Mouse (Mus musculus): Measurements from ENCODE around the gene Gm5475.

The Gm5475 gene

GRCm38 (mm10) chr15:100417854-100418450, 4.0 kb upstream of the Gm5475 start:
- H3K36me3 ChIP-seq (ENCODE audit: insufficient read depth, low read length) = peaks cover 5% of the 10 kb centered on the region; the same call in 1 of the 2 replicates
- H3K4me1 ChIP-seq (replicated peaks; ENCODE audit: low read depth, low read length) = peaks cover 39% of the 10 kb centered on the region
- no peak for TF ChIP-seq CTCF (conservative IDR thresholded peaks at IDR 0.05; ENCODE audit: low read length)
- no peak for TF ChIP-seq NANOG (IDR thresholded peaks at IDR 0.05; ENCODE audit: borderline replicate concordance, low read length)
- no peak for TF ChIP-seq POU5F1 (IDR thresholded peaks at IDR 0.05; ENCODE audit: borderline replicate concordance, low read length)
- no peak overlapping the region for H3K4me3 ChIP-seq (replicated peaks; ENCODE audit: low read length)
- H3K27me3 ChIP-seq (ENCODE audit: insufficient read depth, low read length) = peaks cover 5% of the 10 kb centered on the region; the same call in 1 of the 2 replicates
- no peaks in the 10 kb centered on the region for H3K9me3 ChIP-seq (ENCODE audit: low read length)

DNA sequence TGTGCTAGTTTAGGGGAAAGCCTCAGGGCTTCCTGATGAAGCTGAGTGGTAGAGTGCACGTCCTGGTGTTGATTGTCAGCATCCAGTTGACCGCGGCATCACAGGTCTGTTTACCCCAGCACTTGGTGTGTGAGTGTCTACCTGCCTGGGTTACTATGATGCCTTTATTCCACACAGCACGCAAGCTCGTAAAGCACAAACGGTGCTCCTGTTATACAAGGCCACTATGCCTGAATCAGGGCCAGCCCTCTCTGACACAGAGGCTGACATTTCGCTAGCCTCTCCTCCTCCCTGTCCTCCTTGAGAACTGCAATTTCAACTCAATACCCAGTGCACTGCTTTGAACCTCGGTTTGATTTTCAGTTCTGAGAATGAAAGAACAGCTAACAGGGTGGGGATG, 2.6 kb upstream of the Gm5475 start:
- peaks cover 5% of the 10 kb centered on the region; the same call in 1 of the 2 replicates for H3K36me3 ChIP-seq (ENCODE audit: insufficient read depth, low read length)
- no peak for TF ChIP-seq POU5F1 (IDR thresholded peaks at IDR 0.05; ENCODE audit: borderline replicate concordance, low read length)
- no peak for TF ChIP-seq CTCF (conservative IDR thresholded peaks at IDR 0.05; ENCODE audit: low read length)
- TF ChIP-seq NANOG (IDR thresholded peaks at IDR 0.05; ENCODE audit: borderline replicate concordance, low read length) = no peak
- H3K4me1 ChIP-seq (replicated peaks; ENCODE audit: low read depth, low read length) = peaks cover 47% of the 10 kb centered on the region
- no peak overlapping the region for H3K4me3 ChIP-seq (replicated peaks; ENCODE audit: low read length)
- H3K27me3 ChIP-seq (ENCODE audit: insufficient read depth, low read length) = peaks cover 17% of the 10 kb centered on the region
- no peaks in the 10 kb centered on the region for H3K9me3 ChIP-seq (ENCODE audit: low read length)

- TF ChIP-seq POU5F1 (IDR thresholded peaks at IDR 0.05; ENCODE audit: borderline replicate concordance, low read length) (no peak), NANOG (IDR thresholded peaks at IDR 0.05; ENCODE audit: borderline replicate concordance, low read length) (no peak), CTCF (conservative IDR thresholded peaks at IDR 0.05; ENCODE audit: low read length) (no peak)
- H3K4me3 ChIP-seq (replicated peaks; ENCODE audit: low read length) = no peak overlapping the region
- peaks cover 5% of the 10 kb centered on the region; the same call in 1 of the 2 replicates for H3K36me3 ChIP-seq (ENCODE audit: insufficient read depth, low read length)
- H3K9me3 ChIP-seq (ENCODE audit: low read length) = no peaks in the 10 kb centered on the region
- H3K4me1 ChIP-seq (replicated peaks; ENCODE audit: low read depth, low read length) = peaks cover 50% of the 10 kb centered on the region
- H3K27me3 ChIP-seq (ENCODE audit: insufficient read depth, low read length) = peaks cover 25% of the 10 kb centered on the region
These were observed 1.8 kb upstream of the Gm5475 start for GRCm38 (mm10) chr15:100419901-100420745.

- Histone ChIP-seq H3K4me3 (replicated peaks; ENCODE audit: low read length) (no peak overlapping the region), H3K9me3 (ENCODE audit: low read length) (no peaks in the 10 kb centered on the region), H3K4me1 (replicated peaks; ENCODE audit: low read depth, low read length) (peaks cover 46% of the 10 kb centered on the region), H3K27me3 (ENCODE audit: insufficient read depth, low read length) (peaks cover 29% of the 10 kb centered on the region), H3K36me3 (ENCODE audit: insufficient read depth, low read length) (peaks cover 5% of the 10 kb centered on the region; the same call in 1 of the 2 replicates)
- TF ChIP-seq POU5F1 (IDR thresholded peaks at IDR 0.05; ENCODE audit: borderline replicate concordance, low read length) = no peak
- no peak for TF ChIP-seq NANOG (IDR thresholded peaks at IDR 0.05; ENCODE audit: borderline replicate concordance, low read length)
- TF ChIP-seq CTCF (conservative IDR thresholded peaks at IDR 0.05; ENCODE audit: low read length) = no peak
These were observed 739 bp upstream of the Gm5475 start for GRCm38 (mm10) chr15:100421059-100421757.

GRCm38 (mm10) chr15:100422476-100422875, 529 bp downstream of the Gm5475 start:
- Histone ChIP-seq H3K4me1 (replicated peaks; ENCODE audit: low read depth, low read length) (peaks cover 50% of the 10 kb centered on the region), H3K4me3 (replicated peaks; ENCODE audit: low read length) (peak overlapping the region; percentile 93), H3K27me3 (ENCODE audit: insufficient read depth, low read length) (peaks cover 29% of the 10 kb centered on the region), H3K9me3 (ENCODE audit: low read length) (no peaks in the 10 kb centered on the region), H3K36me3 (ENCODE audit: insufficient read depth, low read length) (peaks cover 5% of the 10 kb centered on the region; the same call in 1 of the 2 replicates)
- TF ChIP-seq POU5F1 (IDR thresholded peaks at IDR 0.05; ENCODE audit: borderline replicate concordance, low read length) = no peak
- no peak for TF ChIP-seq CTCF (conservative IDR thresholded peaks at IDR 0.05; ENCODE audit: low read length)
- TF ChIP-seq NANOG (IDR thresholded peaks at IDR 0.05; ENCODE audit: borderline replicate concordance, low read length) = no peak

DNA sequence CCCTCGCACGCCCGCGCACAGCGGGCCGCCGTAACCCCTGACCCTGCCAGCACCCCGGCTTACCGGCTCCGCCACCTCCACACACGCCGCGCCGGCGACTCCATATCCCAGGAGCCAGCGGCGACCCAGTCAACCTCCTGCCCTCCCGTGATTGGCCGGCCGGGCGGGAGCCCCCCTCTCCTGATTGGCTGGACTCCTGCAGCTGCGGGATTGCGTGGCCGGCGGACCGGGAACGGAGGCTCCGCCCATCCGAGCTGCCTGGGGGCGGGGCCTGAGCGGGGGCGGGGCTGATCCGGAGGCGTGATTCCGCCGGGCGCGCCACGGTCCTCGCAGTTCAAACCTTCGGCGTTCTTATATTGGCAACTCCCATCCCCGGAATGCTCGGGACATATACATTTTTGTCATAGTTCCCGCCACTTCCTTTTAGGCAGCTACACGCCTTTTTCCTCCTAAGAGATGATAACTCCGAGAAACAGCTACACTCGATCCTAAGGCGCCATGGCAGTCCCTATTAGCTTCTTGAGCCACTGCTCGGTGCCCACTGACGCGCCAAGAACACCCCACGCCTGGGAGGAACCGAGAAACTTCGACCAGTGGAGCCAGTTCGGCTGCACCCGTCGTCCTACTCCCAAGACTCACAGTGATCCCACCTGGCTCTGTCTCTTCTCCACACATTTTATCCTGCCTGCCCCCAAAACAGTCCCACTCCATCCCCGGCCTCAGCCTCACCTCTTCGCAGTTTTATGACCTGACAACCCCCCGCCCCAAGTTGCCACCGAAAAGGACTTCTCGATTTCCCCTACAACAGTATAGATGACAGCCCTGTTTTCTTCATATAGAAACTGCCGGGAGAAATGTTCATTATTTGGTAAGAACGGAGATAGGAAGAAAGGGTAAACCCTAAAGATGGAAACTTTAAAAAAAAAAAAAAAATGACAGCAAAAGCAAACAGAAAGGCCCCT, 1.2 kb downstream of the Gm5475 start:
- TF ChIP-seq POU5F1 (IDR thresholded peaks at IDR 0.05; ENCODE audit: borderline replicate concordance, low read length) (no peak), NANOG (IDR thresholded peaks at IDR 0.05; ENCODE audit: borderline replicate concordance, low read length) (no peak), CTCF (conservative IDR thresholded peaks at IDR 0.05; ENCODE audit: low read length) (no peak)
- peak overlapping the region; percentile 93 for H3K4me3 ChIP-seq (replicated peaks; ENCODE audit: low read length)
- H3K27me3 ChIP-seq (ENCODE audit: insufficient read depth, low read length) = peaks cover 29% of the 10 kb centered on the region
- peaks cover under 1% of the 10 kb centered on the region; the same call in 1 of the 2 replicates for H3K36me3 ChIP-seq (ENCODE audit: insufficient read depth, low read length)
- H3K9me3 ChIP-seq (ENCODE audit: low read length) = no peaks in the 10 kb centered on the region
- H3K4me1 ChIP-seq (replicated peaks; ENCODE audit: low read depth, low read length) = peaks cover 53% of the 10 kb centered on the region

- peaks cover 29% of the 10 kb centered on the region for H3K27me3 ChIP-seq (ENCODE audit: insufficient read depth, low read length)
- no peak for TF ChIP-seq CTCF (conservative IDR thresholded peaks at IDR 0.05; ENCODE audit: low read length)
- no peak for TF ChIP-seq NANOG (IDR thresholded peaks at IDR 0.05; ENCODE audit: borderline replicate concordance, low read length)
- no peak for TF ChIP-seq POU5F1 (IDR thresholded peaks at IDR 0.05; ENCODE audit: borderline replicate concordance, low read length)
- H3K9me3 ChIP-seq (ENCODE audit: low read length) = no peaks in the 10 kb centered on the region
- peak overlapping the region; percentile 93 for H3K4me3 ChIP-seq (replicated peaks; ENCODE audit: low read length)
- no peaks in the 10 kb centered on the region for H3K36me3 ChIP-seq (ENCODE audit: insufficient read depth, low read length)
- peaks cover 57% of the 10 kb centered on the region for H3K4me1 ChIP-seq (replicated peaks; ENCODE audit: low read depth, low read length)
These were observed 2.0 kb downstream of the Gm5475 start for GRCm38 (mm10) chr15:100423916-100424315.

Measured in E14TG2a.4 (cell line).